Mouse (Mus musculus) hindbrain, embryonic 15.5 days (tissue): ENCODE results near the gene Hibch. TPM values are rescaled to one million over a fixed set of nuclear protein-coding genes. Genes with fewer than 3 reads are reported as not detected.
A peak's percentile ranks its signal among the peaks of the same experiment; 100 is the strongest.
"Not testable (repeated sequence)": the region's sequence is repeated elsewhere in the genome, so short reads cannot be mapped to it uniquely, and the experiment has no call there.

Experiments
- ATAC-seq: fragments of 200-750 bp; cut with Nextera tagmentation; 2 replicates; pipeline ENCODE4 v1.8.0; 2017; ENCODE audit warnings: low read depth, moderate number of reproducible peaks, moderate TSS enrichment; ENCODE audit not compliant: low FRiP score
- H3K27ac ChIP-seq: fragments of 300-500 bp; sonication (generic); replicated peaks from 2 replicates; pipeline ENCODE4 v1.5.1; 2015; ENCODE audit warnings: mild to moderate bottlenecking, inconsistent platforms
- H3K27me3 ChIP-seq: fragments of 300-500 bp; sonication (generic); 2 replicates; pipeline ENCODE4 v1.6.1; 2015; ENCODE audit warnings: control low read depth, inconsistent platforms
- H3K36me3 ChIP-seq: fragments of 300-500 bp; sonication (generic); 2 replicates; pipeline ENCODE4 v1.6.1; 2015; ENCODE audit warnings: control low read depth, inconsistent platforms
- H3K4me1 ChIP-seq: fragments of 300-500 bp; sonication (generic); replicated peaks from 2 replicates; pipeline ENCODE4 v1.6.1; 2015; ENCODE audit warnings: control low read depth, inconsistent platforms
- H3K4me2 ChIP-seq: fragments of 300-500 bp; sonication (generic); 2 replicates; pipeline ENCODE4 v1.6.1; 2015; ENCODE audit warnings: moderate library complexity, mild to moderate bottlenecking, inconsistent platforms
- H3K4me3 ChIP-seq: fragments of 300-500 bp; sonication (generic); 2 replicates; pipeline ENCODE4 v1.5.1; 2015; ENCODE audit warnings: mild to moderate bottlenecking, inconsistent platforms
- H3K9ac ChIP-seq: fragments of 300-500 bp; sonication (generic); 2 replicates; pipeline ENCODE4 v1.6.1; 2015; ENCODE audit warnings: inconsistent platforms
- H3K9me3 ChIP-seq: fragments of 300-500 bp; sonication (generic); 2 replicates; pipeline ENCODE4 v1.6.1; 2016; ENCODE audit warnings: control low read depth, inconsistent platforms
- WGBS: fragments of 180-500 bp; shearing (Covaris S2); methylation state at CpG from one replicate; pipeline ENCODE4 v1.1.7; 2015; 5-methylcytosine and 5-hydroxymethylcytosine counted together
- polyA plus RNA-seq: library from polyadenylated mRNA; unstranded; fragments of >200 nt; fragmentation: Nextera tagmentation; extraction: Ambion mirVana; gene quantifications from 2 replicates; pipeline ENCODE4 v1.2.1, GENCODE M21; 2015

The Hibch gene
- polyA plus RNA-seq, 1 experiment from 2014 or later, result 29.6 TPM

DNA sequence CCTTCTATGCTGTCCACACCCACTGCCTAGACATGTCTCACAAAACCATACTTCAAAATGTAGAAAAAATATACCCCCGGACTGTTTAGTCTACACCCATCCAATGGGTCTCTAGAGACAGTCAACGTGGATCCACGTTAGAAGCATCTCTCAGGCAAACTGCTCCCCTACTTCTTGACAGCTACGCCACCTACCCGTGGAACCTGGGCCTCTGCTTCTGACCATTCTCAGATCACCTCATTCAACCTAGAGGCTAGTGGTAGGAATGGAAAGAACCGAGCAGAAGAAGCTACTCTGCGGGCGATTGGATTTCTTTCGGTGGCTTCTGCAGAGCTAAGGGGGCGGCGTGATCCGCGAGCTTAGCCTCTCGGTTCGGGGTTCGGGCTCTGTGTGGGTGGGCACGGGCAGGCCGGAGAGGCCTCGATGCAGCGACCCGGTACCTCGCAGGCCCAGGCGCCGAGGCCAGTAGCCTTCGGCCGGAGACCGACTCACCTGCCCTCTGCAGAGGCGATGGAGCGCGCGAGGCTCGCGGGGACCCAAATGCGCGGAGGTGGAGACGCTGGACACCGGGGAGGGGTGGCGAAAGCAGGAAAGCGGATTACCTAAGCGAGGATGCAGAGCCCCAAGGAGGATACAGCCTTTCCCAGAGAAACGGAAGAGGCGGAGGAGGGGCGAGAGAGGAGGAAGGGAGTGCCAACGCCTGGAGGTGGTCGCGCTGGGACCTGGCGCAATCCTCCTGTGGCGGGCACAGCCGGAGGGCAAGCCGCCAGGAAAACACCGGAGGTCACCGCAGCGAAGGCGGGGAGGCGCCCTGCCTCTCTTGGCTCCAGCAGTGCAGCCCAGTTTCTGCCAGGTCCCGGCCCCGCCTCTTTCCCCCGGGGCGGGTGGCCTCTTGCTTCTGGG, 27.6 kb upstream of the Hibch start, which contains the start of gene Inpp1:
TSS of gene Inpp1 (minus strand) at position 779 of the 903 bp plus-strand sequence.
- Histone ChIP-seq H3K27ac (peak within 1 kb of the TSS; percentile 91), H3K9me3 (no peaks in the 10 kb centered on the region), H3K4me2 (peak within 1 kb of the TSS; percentile 86), H3K27me3 (no peaks in the 10 kb centered on the region), H3K36me3 (0 out of 2 replicates have a peak, but pooled peaks cover 3% of the 10 kb centered on the region), H3K4me3 (peak within 1 kb of the TSS; percentile 78), H3K9ac (peak within 1 kb of the TSS; percentile 83), H3K4me1 (peaks cover 23% of the 10 kb centered on the region)
- under 1% methylated on average over 58 of the region's 59 CpGs for WGBS
- peak; percentile 89 for ATAC-seq

DNA sequence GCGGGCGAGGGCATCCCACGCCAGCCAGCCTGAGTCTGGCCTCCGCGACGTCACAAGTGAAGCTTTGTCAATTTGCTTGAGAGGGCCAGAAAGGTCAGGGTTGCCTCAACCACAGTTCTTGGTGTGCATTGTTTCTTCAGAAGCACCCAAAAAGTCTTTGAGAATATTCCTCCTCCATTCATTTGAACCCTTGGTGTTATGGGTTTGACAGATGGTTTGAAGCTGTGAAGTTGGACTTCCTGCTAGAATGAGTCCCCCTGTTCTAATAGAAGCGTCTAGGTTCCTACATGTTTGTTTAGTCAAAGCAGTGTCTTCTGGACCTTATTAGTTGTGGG, 26.9 kb upstream of the Hibch start:
- H3K9me3 ChIP-seq, result no peaks in the 10 kb centered on the region
- peak overlapping the region; percentile 86 for H3K4me2 ChIP-seq
- no peaks in the 10 kb centered on the region for H3K27me3 ChIP-seq
- H3K27ac ChIP-seq, result peak overlapping the region; percentile 91
- no peak; the same call in 1 of the 2 replicates for ATAC-seq
- H3K36me3 ChIP-seq, result 0 out of 2 replicates have a peak, but pooled peaks cover 3% of the 10 kb centered on the region
- 3% methylated on average over 7 of the region's 7 CpGs for WGBS
- H3K4me3 ChIP-seq, result peak overlapping the region; percentile 78
- peaks cover 23% of the 10 kb centered on the region for H3K4me1 ChIP-seq
- H3K9ac ChIP-seq, result peak overlapping the region; percentile 83

DNA sequence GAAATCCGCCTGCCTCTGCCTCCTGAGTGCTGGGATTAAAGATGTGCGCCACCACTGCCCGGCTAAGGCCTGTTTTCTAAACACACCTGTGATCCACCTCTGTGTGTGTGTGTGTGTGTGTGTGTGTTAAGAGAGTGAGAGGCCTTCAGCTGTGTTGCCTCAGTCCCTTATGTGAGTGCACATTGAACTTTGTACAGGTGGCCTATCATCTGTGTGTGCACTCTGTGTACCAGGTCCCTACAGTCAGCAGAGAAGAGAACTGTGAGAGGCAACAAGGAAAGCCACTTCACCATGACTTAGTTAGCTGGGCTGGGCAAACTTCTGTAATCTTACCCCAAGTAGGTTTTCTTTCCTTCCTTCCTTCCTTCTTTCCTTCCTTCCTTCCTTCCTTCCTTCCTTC, 5.6 kb upstream of the Hibch start:
- 85% methylated on average over 3 of the region's 3 CpGs for WGBS
- H3K36me3 ChIP-seq, result no peaks in the 10 kb centered on the region

DNA sequence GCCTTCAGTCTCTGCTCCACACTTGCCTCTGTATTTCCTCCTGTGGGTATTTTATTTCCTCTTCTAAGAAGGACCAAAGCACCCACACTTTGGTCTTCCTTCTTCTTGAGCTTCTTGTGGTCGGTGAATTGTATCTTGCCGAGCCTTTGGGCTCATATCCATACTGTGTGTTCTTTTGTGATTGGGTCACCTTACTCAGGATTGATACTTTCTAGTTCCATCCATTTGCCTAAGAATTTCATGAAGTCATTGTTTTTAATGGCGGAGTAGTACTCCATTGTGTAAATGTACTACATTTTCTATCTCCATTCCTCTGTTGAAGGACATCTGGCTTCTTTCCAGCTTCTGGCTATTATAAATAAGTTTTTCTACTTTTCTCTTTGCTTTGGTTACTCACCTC, 375 bp upstream of the Hibch start:
- H3K4me3 ChIP-seq, result peak overlapping the region; percentile 62
- H3K9ac ChIP-seq, result 0 out of 2 replicates have a peak overlapping the region, but pooled peaks have one; percentile 10
- H3K27me3 ChIP-seq, result no peaks in the 10 kb centered on the region
- H3K9me3 ChIP-seq, result no peaks in the 10 kb centered on the region
- WGBS, result 25% methylated on average over 3 of the region's 3 CpGs
- ATAC-seq, result peak; percentile 59
- H3K27ac ChIP-seq, result peak overlapping the region; percentile 87; the same call in 1 of the 2 replicates
- no peaks in the 10 kb centered on the region for H3K36me3 ChIP-seq
- peak overlapping the region; percentile 63 for H3K4me2 ChIP-seq
- H3K4me1 ChIP-seq, result peaks cover 14% of the 10 kb centered on the region

More for the DNA sequence above, 5.6 kb upstream of the Hibch start:
- Histone ChIP-seq H3K9ac (no peak overlapping the region), H3K27ac (no peak overlapping the region), H3K9me3 (no peaks in the 10 kb centered on the region), H3K4me3 (no peak overlapping the region), H3K27me3 (no peaks in the 10 kb centered on the region), H3K4me2 (no peak overlapping the region), H3K4me1 (peaks cover 1% of the 10 kb centered on the region; the same call in 1 of the 2 replicates)
- no peak for ATAC-seq

DNA sequence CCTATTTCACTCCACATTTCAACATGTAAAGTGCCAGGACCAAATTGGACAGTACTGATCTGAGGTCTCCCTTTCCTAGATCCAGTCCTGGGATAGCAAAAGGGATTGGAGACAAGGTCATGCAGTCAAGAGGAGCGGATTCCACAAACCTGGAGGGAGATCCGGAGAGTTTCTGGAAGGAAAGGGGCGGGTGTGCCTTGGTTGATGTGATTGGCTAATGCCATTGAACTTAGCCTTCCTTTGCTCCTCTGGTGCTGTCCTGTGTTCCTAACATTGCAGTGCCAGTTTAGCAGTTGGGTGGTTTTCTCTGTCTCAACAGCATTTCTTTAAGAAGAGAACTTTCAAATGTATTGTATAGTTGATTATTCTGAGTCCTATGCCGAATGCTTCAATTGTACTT, 1.8 kb downstream of the Hibch start:
- 89% methylated on average over 4 of the region's 4 CpGs for WGBS
- H3K9ac ChIP-seq, result no peak overlapping the region
- no peak for ATAC-seq
- H3K4me2 ChIP-seq, result no peak overlapping the region
- peaks cover 14% of the 10 kb centered on the region for H3K4me1 ChIP-seq
- no peaks in the 10 kb centered on the region for H3K36me3 ChIP-seq
- no peaks in the 10 kb centered on the region for H3K27me3 ChIP-seq
- no peak overlapping the region for H3K27ac ChIP-seq
- no peak overlapping the region for H3K4me3 ChIP-seq
- no peaks in the 10 kb centered on the region for H3K9me3 ChIP-seq

DNA sequence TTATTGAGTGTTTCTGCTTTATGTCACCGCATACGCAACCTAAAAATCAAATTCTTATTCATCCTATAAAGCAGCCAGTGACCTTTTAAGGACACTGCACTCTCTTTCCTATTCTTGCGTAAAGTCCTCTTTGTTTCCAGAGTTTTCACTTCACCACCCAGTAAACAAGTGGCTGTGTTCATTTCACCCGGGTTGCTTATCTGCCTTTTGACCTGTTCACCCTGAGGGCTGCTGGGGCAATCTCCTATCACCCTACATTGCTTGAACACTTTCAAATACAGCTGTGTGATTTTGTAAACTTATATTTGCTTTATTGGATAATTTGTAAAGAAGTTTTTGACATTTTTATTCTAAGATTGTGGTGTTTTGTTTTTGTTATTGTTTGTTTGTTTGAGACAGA, 4.7 kb downstream of the Hibch start:
- Histone ChIP-seq H3K4me1 (peaks cover 11% of the 10 kb centered on the region), H3K9ac (no peak overlapping the region), H3K9me3 (no peaks in the 10 kb centered on the region), H3K4me3 (no peak overlapping the region), H3K27me3 (no peaks in the 10 kb centered on the region), H3K4me2 (no peak overlapping the region), H3K36me3 (no peaks in the 10 kb centered on the region), H3K27ac (no peak overlapping the region)
- 67% methylated on average over 4 of the region's 4 CpGs for WGBS
- ATAC-seq, result no peak

DNA sequence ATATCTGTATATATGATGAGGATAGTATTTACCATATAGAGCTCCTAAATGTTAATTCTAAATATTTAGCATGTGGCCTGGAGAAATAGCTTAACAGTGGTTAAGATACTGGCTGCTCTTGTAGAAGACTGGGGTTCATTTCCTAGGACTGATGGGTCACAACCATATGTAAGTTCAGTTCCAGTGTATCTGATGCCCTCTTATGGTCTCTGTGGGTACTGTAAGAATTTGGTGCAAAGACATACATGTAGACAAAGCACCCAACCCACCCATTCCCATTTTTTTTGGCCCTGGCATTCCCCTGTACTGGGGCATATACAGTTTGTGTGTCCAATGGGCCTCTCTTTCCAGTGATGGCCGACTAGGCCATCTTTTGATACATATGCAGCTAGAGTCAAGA, 9.3 kb downstream of the Hibch start:
- H3K4me3 ChIP-seq, H3K9ac ChIP-seq, ATAC-seq, H3K27ac ChIP-seq, H3K4me1 ChIP-seq, H3K36me3 ChIP-seq, H3K9me3 ChIP-seq, H3K27me3 ChIP-seq, H3K4me2 ChIP-seq: not testable (repeated sequence)
- WGBS, result 88% methylated on average over 1 of the region's 1 CpGs

DNA sequence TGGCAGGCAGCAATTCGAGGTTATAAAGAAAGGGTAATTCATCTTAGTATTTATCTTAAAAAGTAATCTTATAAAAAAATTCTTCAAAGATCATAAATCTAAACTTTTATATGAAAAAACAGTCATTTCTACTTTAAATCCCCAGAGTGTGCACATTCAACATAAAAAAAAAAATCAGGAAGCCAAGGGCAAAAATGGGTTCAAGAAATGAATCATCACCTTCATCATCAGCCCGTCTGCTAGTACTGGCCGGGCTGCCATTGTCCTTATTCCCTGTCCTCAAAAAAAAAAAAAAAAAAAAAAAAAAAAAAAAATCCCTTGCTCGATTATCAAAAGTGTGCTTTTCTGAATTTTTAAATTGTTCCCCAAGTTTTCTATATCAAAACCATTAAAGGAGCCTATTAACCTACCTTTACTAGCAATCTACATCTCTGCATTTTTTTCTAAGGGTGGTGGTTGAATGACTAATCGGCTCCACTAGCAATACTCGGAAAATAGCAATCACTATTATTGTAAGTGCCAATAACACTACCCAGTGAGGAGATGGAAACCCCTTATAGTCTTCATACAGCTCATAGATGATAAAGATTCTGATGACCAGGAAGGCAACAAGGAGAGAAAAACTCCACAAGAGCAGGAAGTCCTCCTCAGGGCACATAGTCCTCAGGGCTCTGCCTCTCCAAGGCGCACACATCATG, 11.3 kb downstream of the Hibch start:
- WGBS, result 88% methylated on average over 7 of the region's 7 CpGs

DNA sequence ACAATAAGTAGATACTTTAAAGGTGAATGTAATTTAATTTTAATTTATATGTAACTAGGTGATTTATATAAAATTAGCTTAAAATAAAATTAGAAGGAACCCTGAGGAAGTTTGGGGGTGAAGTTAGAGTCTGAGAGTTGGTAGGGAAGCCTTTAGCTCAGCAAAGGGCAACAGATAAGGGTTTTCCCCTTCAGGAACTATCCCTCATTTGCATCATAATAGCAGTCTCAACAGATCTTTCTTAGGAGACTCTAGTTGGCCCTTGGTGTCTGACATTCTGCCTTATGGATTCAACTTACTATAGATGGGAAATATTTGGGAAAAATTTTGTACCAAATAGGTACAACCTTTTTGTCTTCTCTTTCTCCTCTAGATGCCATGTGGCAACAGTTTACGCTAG, 19.5 kb downstream of the Hibch start:
- no peaks in the 10 kb centered on the region for H3K9me3 ChIP-seq
- H3K9ac ChIP-seq, result no peak overlapping the region
- no peaks in the 10 kb centered on the region for H3K4me1 ChIP-seq
- H3K27me3 ChIP-seq, result no peaks in the 10 kb centered on the region
- no peak for ATAC-seq
- H3K4me3 ChIP-seq, result no peak overlapping the region
- no peak overlapping the region for H3K4me2 ChIP-seq
- H3K27ac ChIP-seq, result no peak overlapping the region
- WGBS, result 96% methylated on average over 1 of the region's 1 CpGs
- H3K36me3 ChIP-seq, result 0 out of 2 replicates have a peak, but pooled peaks cover 7% of the 10 kb centered on the region

More for the DNA sequence above, 11.3 kb downstream of the Hibch start:
- no peak for ATAC-seq
- no peak overlapping the region for H3K27ac ChIP-seq
- no peak overlapping the region for H3K4me2 ChIP-seq
- 0 out of 2 replicates have a peak, but pooled peaks cover 7% of the 10 kb centered on the region for H3K36me3 ChIP-seq
- no peak overlapping the region for H3K4me3 ChIP-seq
- no peaks in the 10 kb centered on the region for H3K4me1 ChIP-seq
- H3K9me3 ChIP-seq, result no peaks in the 10 kb centered on the region
- H3K9ac ChIP-seq, result no peak overlapping the region
- H3K27me3 ChIP-seq, result no peaks in the 10 kb centered on the region

DNA sequence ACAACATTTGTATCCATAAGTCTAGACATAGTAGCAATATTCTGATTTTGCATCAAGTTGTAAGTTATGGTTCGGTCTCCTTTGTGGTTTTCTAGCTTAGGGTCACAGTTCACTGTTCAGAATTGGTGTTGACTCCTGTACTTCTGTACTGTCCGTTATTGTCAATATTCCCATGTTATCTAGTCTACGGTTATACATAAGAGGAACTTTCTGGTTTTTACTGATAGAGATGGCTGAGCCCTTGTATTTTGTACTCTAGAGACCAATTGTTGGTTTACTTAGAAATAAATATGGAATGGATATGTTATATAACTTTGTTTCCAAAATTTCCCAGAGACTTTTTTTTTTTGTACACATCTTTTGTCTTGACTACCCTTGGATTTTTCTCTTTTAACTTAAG, 21.3 kb downstream of the Hibch start:
- no peak for ATAC-seq
- no peaks in the 10 kb centered on the region for H3K36me3 ChIP-seq

DNA sequence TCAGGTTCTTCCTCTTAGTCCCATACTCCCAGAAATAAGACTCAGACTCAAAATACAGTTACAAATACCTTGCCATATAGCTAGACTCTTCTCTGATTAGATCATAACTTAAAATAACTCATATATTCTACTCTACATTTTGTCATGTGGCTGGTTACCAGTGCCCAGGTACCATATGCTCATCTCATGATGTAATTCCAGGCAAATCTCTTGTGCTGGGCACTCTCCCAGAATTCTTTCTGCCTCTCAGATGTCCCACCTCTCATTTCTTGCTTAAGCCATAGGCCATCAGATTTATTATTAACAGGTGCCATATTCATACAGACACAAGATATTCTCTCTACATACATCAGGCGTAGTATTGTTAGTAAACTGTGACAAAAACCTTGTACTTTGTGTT, 23.1 kb downstream of the Hibch start:
- Histone ChIP-seq H3K27ac (no peak overlapping the region), H3K9ac (no peak overlapping the region), H3K4me2 (no peak overlapping the region), H3K36me3 (0 out of 2 replicates have a peak, but pooled peaks cover 3% of the 10 kb centered on the region), H3K4me3 (no peak overlapping the region), H3K9me3 (no peaks in the 10 kb centered on the region), H3K4me1 (no peaks in the 10 kb centered on the region), H3K27me3 (no peaks in the 10 kb centered on the region)
- ATAC-seq, result no peak
- 91% methylated on average over 1 of the region's 1 CpGs for WGBS

More for the DNA sequence above, 21.3 kb downstream of the Hibch start:
- no peak overlapping the region for H3K4me3 ChIP-seq
- WGBS, result 97% methylated on average over 3 of the region's 3 CpGs
- H3K27ac ChIP-seq, result no peak overlapping the region
- no peak overlapping the region for H3K4me2 ChIP-seq
- H3K4me1 ChIP-seq, result no peaks in the 10 kb centered on the region
- no peak overlapping the region for H3K9ac ChIP-seq
- no peaks in the 10 kb centered on the region for H3K9me3 ChIP-seq
- H3K27me3 ChIP-seq, result no peaks in the 10 kb centered on the region

DNA sequence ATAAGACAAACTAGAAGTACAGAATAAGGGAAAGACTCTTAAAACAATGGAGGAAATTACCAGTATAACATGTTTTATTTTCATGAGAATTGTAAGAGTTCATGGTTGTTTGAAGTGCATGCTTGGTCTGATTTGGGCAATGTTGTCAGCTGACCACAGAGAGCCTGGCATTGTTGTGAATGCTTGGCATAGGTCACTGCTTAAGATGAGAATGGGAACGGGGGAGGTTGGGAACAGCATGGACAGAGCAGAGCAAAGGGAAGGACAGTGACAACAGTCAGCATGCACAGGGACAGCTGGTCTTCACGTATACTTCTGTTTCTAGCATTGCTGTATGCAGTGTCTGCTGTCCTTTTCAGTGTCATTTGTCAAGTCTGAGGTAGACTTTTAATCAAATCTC, 39.5 kb downstream of the Hibch start:
- Histone ChIP-seq H3K4me2 (no peak overlapping the region), H3K36me3 (peaks cover 12% of the 10 kb centered on the region), H3K27ac (no peak overlapping the region), H3K27me3 (no peaks in the 10 kb centered on the region), H3K4me3 (no peak overlapping the region), H3K9me3 (no peaks in the 10 kb centered on the region; the same call in 1 of the 2 replicates), H3K9ac (no peak overlapping the region), H3K4me1 (no peaks in the 10 kb centered on the region)
- WGBS, result 83% methylated on average over 2 of the region's 2 CpGs
- ATAC-seq, result no peak
